Mouse (Mus musculus) stomach, postnatal 0 days (tissue): Measurements from ENCODE around the gene Gfpt1.

Experiments used
- CTCF ChIP-seq: IDR thresholded peaks from 2 replicates; pipeline ENCODE4 v1.5.1; 2016; ENCODE audit warnings: antibody characterized with exemption, low read depth, mild to moderate bottlenecking, moderate library complexity
- EP300 ChIP-seq: optimal IDR thresholded peaks from 2 replicates; pipeline ENCODE3; 2016; ENCODE audit warnings: antibody characterized with exemption

DNA sequence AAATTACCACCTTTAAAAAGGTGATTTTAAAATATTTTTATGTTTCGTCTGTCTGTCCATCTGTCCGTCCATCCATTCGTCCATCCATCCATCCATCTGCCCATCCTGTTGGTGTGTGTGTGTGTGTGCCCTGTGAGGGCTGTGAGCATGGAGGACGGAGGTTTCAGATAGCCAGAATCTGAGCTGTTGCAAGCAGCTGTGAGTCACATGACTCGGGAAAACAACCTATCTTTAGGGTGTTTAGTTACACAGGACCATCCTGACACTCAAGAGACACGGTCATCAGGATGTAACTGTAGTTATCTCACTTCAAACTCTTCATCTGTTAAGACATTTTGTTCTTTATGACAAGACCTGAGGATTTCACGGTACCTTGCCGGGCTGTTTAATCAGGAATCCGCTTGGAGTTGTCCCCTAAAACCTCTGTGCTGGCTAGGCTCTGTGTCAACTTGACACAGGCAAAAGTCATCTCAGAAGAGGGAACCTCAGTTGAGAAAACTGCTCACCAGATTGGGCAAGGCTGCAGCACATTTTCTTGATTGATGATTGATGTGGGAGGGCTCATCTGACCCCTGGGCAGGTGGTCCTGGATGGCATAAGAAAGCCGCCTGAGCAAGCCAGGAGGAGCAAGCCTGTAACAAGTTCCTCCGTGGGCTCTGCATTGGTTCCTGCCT lies 61.6 kb downstream of the Gfpt1 start, which contains the start of gene D6Ertd527e:
- TF ChIP-seq CTCF: no peak
- no peak for TF ChIP-seq EP300
